Mouse (Mus musculus) cerebellum, adult 2 months (tissue): Measurements from ENCODE around the gene Gm6588.

Experiments used
- CTCF ChIP-seq: fragments of 200-500 bp; IDR thresholded peaks from 2 replicates; pipeline ENCODE4 v1.5.1; 2011; ENCODE audit warnings: low read depth, mild to moderate bottlenecking, control low read depth, low read length, moderate library complexity, borderline replicate concordance; ENCODE audit not compliant: insufficient read depth
- POLR2A ChIP-seq: fragments of 200-500 bp; IDR thresholded peaks from 2 replicates; pipeline ENCODE4 v1.6.1; 2011; ENCODE audit warnings: low read length, control low read depth, borderline replicate concordance; ENCODE audit not compliant: insufficient read depth

DNA sequence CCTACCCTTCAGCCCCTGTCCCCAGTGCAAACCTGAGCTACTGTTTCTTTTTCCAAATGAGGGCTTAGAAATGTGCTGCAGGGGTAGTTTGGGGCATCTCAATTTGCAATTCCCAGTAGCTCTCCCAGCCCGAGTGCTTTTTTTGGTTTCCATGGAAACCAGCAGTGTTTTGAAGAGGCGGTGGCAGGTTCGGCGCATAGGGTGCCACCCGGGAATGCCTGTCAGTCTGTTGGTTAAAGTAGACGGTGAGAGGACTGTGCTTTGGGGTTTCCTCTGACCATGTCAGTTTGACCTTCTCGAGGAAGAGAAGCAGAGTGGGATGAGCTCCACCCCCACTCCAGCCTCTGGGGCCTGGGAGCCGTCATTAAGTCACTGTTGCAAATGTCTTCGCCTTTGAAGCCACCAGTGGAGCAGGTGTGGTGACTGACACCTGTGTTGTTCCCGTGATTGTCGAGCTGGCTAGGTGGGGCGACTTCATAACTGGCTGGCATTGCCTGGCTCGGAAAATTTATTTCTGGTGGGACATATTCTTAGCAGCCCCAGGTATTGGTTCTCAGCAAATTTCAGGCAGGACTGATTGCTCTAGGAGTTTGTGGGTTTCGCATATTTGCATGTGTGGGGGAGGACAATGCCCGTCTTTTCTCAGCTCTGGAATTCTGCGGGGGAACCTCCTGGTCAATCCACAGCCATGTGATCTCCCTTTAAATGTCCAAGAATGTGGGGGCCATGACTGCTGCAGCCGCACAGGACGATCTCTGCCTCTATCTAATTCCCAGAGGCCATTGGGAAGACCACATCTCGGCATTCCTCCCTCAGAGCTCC lies 37.5 kb upstream of the Gm6588 start:
- TF ChIP-seq CTCF (no peak), POLR2A (no peak)
